Mouse (Mus musculus): Measurements from ENCODE around the gene Pglyrp2. TPM values are rescaled to one million over a fixed set of nuclear protein-coding genes. Genes with fewer than 3 reads are reported as not detected.

Gene Pglyrp2
- not detected for total RNA-seq (2022)

DNA sequence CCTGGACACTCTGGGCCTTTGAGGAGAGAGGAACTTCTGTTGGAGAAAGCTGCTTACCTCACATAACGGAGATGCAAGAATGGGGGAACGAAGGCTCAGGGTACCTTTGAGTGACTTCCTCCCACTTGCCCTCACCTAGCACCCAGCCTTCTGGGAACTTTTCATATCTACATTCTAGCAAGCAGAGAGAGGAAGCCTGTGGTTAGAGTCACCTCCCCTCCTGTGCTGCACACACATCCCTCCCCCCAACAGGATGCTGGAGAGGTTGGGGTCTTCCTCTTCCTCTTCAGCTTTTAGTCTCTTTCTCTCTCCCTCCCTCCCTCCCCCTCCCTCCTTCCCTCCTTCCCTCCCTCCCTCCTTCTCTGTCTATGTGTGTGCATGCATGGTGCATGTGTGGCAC is at the start of gene Pglyrp2:
Gene Pglyrp2, minus strand, starts transcription at position 134 of the 400 bp plus-strand sequence.
- DNase-seq (ENCODE audit: low spot score in 2 of 2): no peak

GRCm38 (mm10) chr17:32472176-32472575 is 48.2 kb upstream of the Pglyrp2 start:
- DNase-seq (ENCODE audit: low spot score in 2 of 2): peak; percentile 20 to 30

DNA sequence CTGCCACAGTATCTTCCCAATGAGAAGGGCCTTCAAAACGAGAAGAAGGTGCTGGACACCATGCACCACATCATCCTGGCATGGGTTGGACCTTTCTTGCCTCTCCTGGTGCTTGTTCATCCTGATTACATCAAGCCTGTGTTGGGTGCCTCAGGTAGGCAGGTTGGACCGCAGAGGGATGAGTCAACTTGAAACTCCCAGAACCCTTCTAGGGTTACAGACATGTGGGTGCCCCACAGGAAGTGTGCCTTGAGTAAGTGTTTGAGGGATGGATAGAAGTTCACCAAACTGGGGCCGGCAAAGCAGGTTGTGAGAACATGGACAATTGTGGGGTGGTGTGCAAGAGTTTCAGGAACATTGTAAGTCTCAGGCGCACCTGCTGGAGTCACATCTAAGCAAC is 46.8 kb upstream of the Pglyrp2 start:
- DNase-seq (ENCODE audit: low spot score in 2 of 2): no peak

GRCm38 (mm10) chr17:32468494-32468893 is 44.5 kb upstream of the Pglyrp2 start:
- DNase-seq (ENCODE audit: low spot score in 2 of 2): no peak

- no peak for DNase-seq (ENCODE audit: low spot score in 2 of 2)
Observed at GRCm38 (mm10) chr17:32454997-32455396, 31.0 kb upstream of the Pglyrp2 start.

- DNase-seq (ENCODE audit: low spot score in 2 of 2): no peak
Observed at GRCm38 (mm10) chr17:32454188-32454587, 30.2 kb upstream of the Pglyrp2 start.

- no peak for DNase-seq (ENCODE audit: low spot score in 2 of 2)
Observed at GRCm38 (mm10) chr17:32452482-32452881, 28.5 kb upstream of the Pglyrp2 start, which contains the start of gene Cyp4f39. TSS of gene Cyp4f39 (plus strand) at chr17:32452723.

DNA sequence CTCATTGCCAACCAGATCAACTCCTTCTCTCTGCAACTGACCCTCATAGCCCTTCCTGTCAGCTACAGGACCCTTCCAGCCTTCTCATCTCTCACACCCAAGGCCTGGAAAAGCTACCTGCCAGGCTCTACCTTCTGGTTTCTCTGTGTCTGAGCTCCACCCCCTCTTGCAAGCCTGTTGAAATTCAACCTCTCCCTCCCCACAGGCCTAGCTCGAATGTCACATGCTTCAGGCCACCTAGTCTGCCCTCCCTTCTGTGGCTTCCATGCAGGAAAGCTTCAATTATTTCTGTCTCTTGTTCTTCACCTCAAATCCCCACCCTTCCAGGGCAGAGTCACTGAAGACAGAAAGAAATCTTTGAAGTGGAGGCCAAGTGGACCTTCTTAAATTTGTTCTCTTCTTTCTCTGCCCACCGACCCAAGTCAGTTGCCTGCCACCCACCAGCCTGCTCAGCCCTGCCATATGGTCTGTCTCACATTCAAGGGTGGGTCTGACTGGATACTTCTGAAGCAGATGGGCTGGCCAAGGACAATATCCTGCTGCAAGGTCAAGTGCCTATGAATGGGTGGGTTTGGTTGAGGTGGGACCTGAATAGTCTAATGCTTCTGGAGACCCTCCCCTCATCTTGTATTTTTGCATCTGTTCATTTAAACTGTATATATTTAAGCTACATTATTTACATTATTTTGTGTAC is 27.0 kb upstream of the Pglyrp2 start:
- DNase-seq (ENCODE audit: low spot score in 2 of 2): no peak

GRCm38 (mm10) chr17:32449042-32449441 is 25.1 kb upstream of the Pglyrp2 start:
- no peak for DNase-seq (ENCODE audit: low spot score in 2 of 2)

DNA sequence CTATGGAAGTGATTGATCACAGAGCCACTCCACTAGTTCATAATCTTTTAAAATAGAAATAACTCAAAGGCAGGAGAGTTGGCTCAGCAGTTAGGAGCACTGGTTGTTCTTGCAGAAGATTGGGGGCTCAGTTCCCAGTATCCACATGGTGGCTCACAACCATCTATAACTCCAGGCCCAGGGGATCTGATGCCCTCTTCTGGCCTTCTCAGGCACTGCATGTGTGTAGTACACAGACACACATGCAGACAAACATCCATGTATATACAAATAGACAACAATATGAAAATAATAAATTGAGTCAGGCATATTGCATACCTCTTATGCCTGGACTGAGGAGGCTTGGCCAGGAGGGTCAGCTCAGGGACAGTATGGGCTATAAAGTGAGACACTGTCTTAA is 23.2 kb upstream of the Pglyrp2 start:
- DNase-seq (ENCODE audit: low spot score in 2 of 2): no peak

DNA sequence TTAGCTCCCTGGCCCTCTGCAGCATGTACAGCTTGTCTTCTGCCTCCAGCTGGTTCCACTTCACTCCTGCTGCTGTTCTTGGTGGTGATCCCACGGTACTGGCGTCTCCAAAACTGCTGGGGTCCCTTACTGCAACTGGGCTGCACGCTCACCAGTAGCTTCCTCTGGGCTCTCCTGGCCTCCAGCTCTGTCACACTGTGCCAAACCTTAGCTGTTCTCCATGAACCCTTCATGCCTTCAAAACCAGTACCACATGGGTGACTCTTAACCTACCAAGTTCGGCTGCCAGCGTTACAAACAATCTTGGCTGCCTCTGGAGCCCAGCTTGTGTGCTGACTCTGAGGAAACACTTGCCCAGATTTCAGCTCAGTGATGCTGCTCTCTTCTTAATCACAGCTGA is 21.0 kb upstream of the Pglyrp2 start:
- no peak for DNase-seq (ENCODE audit: low spot score in 2 of 2)

- no peak for DNase-seq (ENCODE audit: low spot score in 2 of 2)
Observed at GRCm38 (mm10) chr17:32443245-32443644, 19.3 kb upstream of the Pglyrp2 start.

DNA sequence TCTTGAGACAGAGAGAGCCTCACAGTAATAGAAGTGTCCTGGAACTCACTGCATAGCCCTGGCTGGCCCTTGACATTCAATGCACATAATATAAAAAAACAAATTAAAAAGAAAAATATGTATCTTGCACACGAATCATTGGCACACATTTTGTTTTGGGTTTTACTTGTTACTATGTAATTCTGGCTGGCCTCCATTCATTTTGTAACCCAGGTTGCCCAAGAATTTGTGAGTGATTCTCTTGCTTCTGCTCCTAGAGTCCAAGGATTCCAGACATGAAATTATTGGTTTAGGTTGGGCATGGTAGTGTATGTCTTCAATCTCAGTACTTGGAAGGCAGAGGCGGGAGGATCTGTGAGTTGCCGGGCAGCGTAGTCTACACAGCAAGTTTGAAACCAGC is 13.1 kb upstream of the Pglyrp2 start:
- DNase-seq (ENCODE audit: low spot score in 2 of 2): no peak

- DNase-seq (ENCODE audit: low spot score in 2 of 2): no peak
Observed at GRCm38 (mm10) chr17:32435151-32435550, 11.2 kb upstream of the Pglyrp2 start.

GRCm38 (mm10) chr17:32434324-32434723 is 10.4 kb upstream of the Pglyrp2 start:
- DNase-seq (ENCODE audit: low spot score in 2 of 2): no peak

GRCm38 (mm10) chr17:32431972-32432371 is 8.0 kb upstream of the Pglyrp2 start:
- no peak for DNase-seq (ENCODE audit: low spot score in 2 of 2)

DNA sequence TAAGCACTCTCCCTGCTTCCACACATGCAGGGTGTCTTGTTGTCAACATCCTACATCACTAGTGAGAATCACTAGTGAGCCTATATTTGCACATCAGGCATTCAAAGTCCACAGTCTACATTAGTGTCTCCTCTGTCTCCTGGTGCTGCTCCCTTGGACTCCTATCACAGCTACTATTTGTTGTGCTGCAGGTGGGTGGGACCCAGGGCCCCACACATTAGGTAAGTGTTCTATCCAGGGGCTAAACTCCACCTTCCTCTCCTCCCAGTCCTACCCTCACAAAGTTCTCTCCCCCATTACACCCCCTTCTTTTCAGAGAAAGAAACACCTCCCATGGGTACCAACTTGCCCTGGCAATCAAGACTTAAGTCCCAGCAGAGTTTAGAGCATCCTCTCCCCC is 2.6 kb upstream of the Pglyrp2 start:
- no peak for DNase-seq (ENCODE audit: low spot score in 2 of 2)

DNA sequence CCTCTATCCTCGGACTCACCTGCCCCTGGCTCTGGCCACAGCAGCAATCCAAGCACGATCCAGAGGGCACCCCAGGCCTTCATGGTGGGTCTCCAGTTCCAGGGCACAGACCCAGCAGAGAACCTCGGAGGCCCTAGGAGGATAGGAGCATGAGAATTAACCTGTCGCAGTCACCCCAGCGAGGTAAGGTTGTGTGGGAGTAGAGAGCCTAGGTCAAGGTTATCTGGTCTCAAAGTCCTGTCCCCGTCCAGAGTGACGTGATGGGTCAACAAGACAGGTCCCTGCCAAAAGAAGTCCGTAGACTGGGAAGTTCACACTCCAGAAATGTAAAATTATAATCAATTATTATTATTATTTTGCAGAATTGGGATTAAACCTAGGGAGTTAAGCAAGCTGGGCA is 3.2 kb downstream of the Pglyrp2 start:
- DNase-seq (ENCODE audit: low spot score in 2 of 2): no peak

DNA sequence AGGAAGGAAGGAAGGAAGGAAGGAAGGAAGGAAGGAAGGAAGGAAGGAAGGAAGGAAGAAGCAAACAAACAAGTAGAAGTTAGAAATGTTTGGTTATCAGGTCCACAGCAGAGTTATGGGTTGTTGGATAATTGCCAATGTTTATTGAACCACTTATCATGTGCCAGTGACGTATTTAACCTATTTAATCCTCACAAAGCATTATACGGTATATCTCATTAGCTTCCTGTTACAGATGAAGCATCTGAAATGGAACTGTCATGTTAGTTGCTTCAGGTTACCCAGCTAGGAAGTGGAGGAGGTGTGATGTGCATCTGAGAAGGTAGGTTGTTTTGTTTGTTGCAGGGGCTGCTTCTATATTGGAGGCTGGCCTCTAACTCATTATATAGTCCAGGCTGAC is 4.0 kb downstream of the Pglyrp2 start:
- no peak for DNase-seq (ENCODE audit: low spot score in 2 of 2)

DNA sequence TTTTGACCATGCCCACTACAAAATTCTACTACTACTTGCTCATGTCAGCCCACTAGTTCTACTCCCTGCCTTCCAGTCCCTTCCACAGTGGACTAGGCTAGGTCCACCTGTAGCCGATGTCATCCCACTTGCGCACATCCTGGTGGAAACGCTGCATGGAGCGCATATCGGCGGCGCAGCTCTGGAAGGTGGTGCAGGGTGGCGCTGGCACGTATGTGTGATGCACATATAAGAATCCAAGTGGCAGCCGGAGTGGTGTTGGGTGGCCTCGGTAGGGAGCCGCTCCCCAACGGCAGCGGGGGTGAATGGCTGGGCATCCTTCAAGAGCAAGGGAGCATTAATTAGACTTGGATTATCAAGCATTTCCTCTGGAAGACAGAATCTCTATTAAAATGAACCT is 7.2 kb downstream of the Pglyrp2 start:
- no peak for DNase-seq (ENCODE audit: low spot score in 2 of 2)

- no peak for DNase-seq (ENCODE audit: low spot score in 2 of 2)
Observed at GRCm38 (mm10) chr17:32415417-32416020, 8.4 kb downstream of the Pglyrp2 start.

- no peak for DNase-seq (ENCODE audit: low spot score in 2 of 2)
Observed at GRCm38 (mm10) chr17:32411898-32412297, 12.1 kb downstream of the Pglyrp2 start.

- DNase-seq (ENCODE audit: low spot score in 2 of 2): no peak
Observed at GRCm38 (mm10) chr17:32403417-32403816, 20.6 kb downstream of the Pglyrp2 start, which contains the start of gene Rasal3. TSS of gene Rasal3 (minus strand) at chr17:32403583.

Measured in layer of hippocampus, adult 8-10 months (tissue).